In genomic region chr9:78646008-78646777, GRCm38 (mm10) we compare ENCODE assay signal across 7 mouse cellular contexts. TPM values are rescaled to one million over a fixed set of nuclear protein-coding genes. Genes with fewer than 3 reads are reported as not detected.
A peak's percentile ranks its signal among the peaks of the same experiment; 100 is the strongest.
DNase-seq lines count a peak whose midpoint lies in the region; ATAC-seq lines count a peak whose summit lies in the region.

No protein-coding gene starts in this region.

- WGBS in limb, embryonic 11.5 days = 46% methylated on average over 6 of the region's 6 CpGs

- no peak for ATAC-seq in limb, embryonic 11.5 days (ENCODE audit: insufficient number of reproducible peaks, low FRiP score, low TSS enrichment, low read depth)

- H3K4me1 ChIP-seq in limb, embryonic 11.5 days (ENCODE audit: control insufficient read depth, insufficient read depth, low read length) = no peaks in the 10 kb centered on the region

- no peaks in the 10 kb centered on the region for H3K9me3 ChIP-seq in limb, embryonic 11.5 days (ENCODE audit: control insufficient read depth, low read length)

- peak; percentile 30 for DNase-seq in ovary, postnatal 14 days (ENCODE audit: low spot score)
- DNase-seq in ovary, adult 18-20 months (ENCODE audit: low spot score) = no peak
- DNase-seq in ZHBTc4 (ENCODE audit: low read depth, low spot score) = peak; percentile 70
- DNase-seq in cerebellum, adult 9-11 months = peak; percentile 2
- DNase-seq in gastrocnemius, postnatal 4 days (ENCODE audit: low spot score in 2 of 2) = peak; percentile 33 to 66
- peak; percentile 85 for DNase-seq in limb, embryonic 11.5 days (ENCODE audit: low spot score)
- DNase-seq in retina, postnatal 7 days (ENCODE audit: low read depth, low spot score) = peak; percentile 56

- H3K4me3 ChIP-seq in limb, embryonic 11.5 days (ENCODE audit: low read depth, low read length) = no peak overlapping the region

- H3K27ac ChIP-seq in limb, embryonic 11.5 days (replicated peaks; ENCODE audit: low read depth, low read length) = no peak overlapping the region

- H3K4me2 ChIP-seq in limb, embryonic 11.5 days (ENCODE audit: low read depth, severe bottlenecking) = no peak overlapping the region

- no peak overlapping the region for H3K9ac ChIP-seq in limb, embryonic 11.5 days (ENCODE audit: low read length)

- H3K36me3 ChIP-seq in limb, embryonic 11.5 days (ENCODE audit: control insufficient read depth, insufficient read depth, low read length) = no peaks in the 10 kb centered on the region

- H3K27me3 ChIP-seq in limb, embryonic 11.5 days (ENCODE audit: control insufficient read depth, insufficient read depth, low read length) = no peaks in the 10 kb centered on the region

RNA-seq across cellular contexts. Expression of gene Cd109, which starts 30.8 kb away (rescaled TPM):
- total RNA-seq in gastrocnemius, postnatal 4 days (2021) = 10 to 100 TPM; 11.9 to 13.0 TPM
- polyA plus RNA-seq in limb, embryonic 11.5 days (2014; fragmentation: Nextera tagmentation; extraction: Ambion mirVana) = 5.0 and 5.7 TPM in 2 replicates

RNA-seq across cellular contexts. Expression of gene Slc17a5, which starts 58.4 kb away (rescaled TPM):
- 1 to 10 TPM; 7.6 to 7.9 TPM for total RNA-seq in gastrocnemius, postnatal 4 days (2021)
- polyA plus RNA-seq in limb, embryonic 11.5 days (2014; fragmentation: Nextera tagmentation; extraction: Ambion mirVana) = 14.6 and 15.0 TPM in 2 replicates
